Mouse (Mus musculus) midbrain, embryonic 15.5 days (tissue): ENCODE data around the gene A030003K21Rik. TPM values are rescaled to one million over a fixed set of nuclear protein-coding genes. Genes with fewer than 3 reads are reported as not detected.
"Not testable (repeated sequence)": the region's sequence is repeated elsewhere in the genome, so short reads cannot be mapped to it uniquely, and the experiment has no call there.

Experiments used
- ATAC-seq: fragments of 200-750 bp; cut with Nextera tagmentation; replicated peaks from 2 replicates; pipeline ENCODE4 v1.8.0; 2017; ENCODE audit warnings: moderate TSS enrichment
- H3K27ac ChIP-seq: fragments of 300-500 bp; sonication (generic); 2 replicates; pipeline ENCODE4 v1.5.1; 2015; ENCODE audit warnings: mild to moderate bottlenecking, inconsistent platforms
- H3K27me3 ChIP-seq: fragments of 300-500 bp; sonication (generic); replicated peaks from 2 replicates; pipeline ENCODE4 v1.6.1; 2015; ENCODE audit warnings: inconsistent platforms
- H3K36me3 ChIP-seq: fragments of 300-500 bp; sonication (generic); replicated peaks from 2 replicates; pipeline ENCODE4 v1.6.1; 2015; ENCODE audit warnings: inconsistent platforms
- H3K4me1 ChIP-seq: fragments of 300-500 bp; sonication (generic); 2 replicates; pipeline ENCODE4 v1.6.1; 2015; ENCODE audit warnings: inconsistent platforms
- H3K4me2 ChIP-seq: fragments of 300-500 bp; sonication (generic); 2 replicates; pipeline ENCODE4 v1.6.1; 2015; ENCODE audit warnings: inconsistent platforms, mild to moderate bottlenecking, moderate library complexity
- H3K4me3 ChIP-seq: fragments of 300-500 bp; sonication (generic); 2 replicates; pipeline ENCODE4 v1.5.1; 2015; ENCODE audit warnings: mild to moderate bottlenecking, inconsistent platforms
- H3K9ac ChIP-seq: fragments of 300-500 bp; sonication (generic); 2 replicates; pipeline ENCODE4 v1.6.1; 2015; ENCODE audit warnings: mild to moderate bottlenecking, inconsistent platforms
- H3K9me3 ChIP-seq: fragments of 300-500 bp; sonication (generic); 2 replicates; pipeline ENCODE4 v1.6.1; 2016; ENCODE audit warnings: inconsistent platforms
- WGBS: fragments of 180-500 bp; shearing (Covaris S2); methylation state at CpG from one replicate; pipeline ENCODE4 v1.1.7; 2015; ENCODE audit warnings: mixed read lengths; 5-methylcytosine and 5-hydroxymethylcytosine counted together
- polyA plus RNA-seq: library from polyadenylated mRNA; unstranded; fragments of >200 nt; fragmentation: Nextera tagmentation; extraction: Ambion mirVana; gene quantifications from 2 replicates; pipeline ENCODE4 v1.2.1, GENCODE M21; 2015

The A030003K21Rik gene
- polyA plus RNA-seq, 1 experiment from 2014 or later, result not detected

DNA sequence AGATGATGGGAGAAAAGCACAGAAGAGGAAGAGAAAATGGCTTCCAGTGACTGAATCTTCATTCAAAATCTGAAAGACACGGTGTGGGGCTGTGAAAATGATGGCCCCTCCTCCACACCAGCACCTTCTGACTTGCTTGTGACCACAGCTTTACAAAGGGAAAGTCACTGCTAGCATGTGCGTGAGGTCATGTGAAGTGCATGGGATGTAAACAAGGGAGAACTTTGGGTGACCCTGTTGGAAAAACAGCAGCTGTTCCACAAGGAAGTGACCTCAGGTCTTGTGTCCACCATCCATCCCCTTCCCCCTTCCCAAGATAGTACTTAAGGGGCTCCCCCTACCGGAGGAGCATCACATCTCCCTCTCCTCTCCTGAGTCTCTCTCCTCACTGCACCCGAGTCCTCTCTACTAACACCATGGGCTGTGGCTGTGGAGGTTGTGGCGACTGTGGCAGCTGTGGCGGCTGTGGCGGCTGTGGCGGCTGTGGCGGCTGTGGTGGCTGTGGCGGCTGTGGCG lies 16.7 kb upstream of the A030003K21Rik start, which contains the start of gene Gm47955:
Gene Gm47955 (plus strand): TSS at position 417 of the 516 bp plus-strand sequence.
- Histone ChIP-seq H3K4me1 (no peaks in the 10 kb centered on the region), H3K9me3 (no peaks in the 10 kb centered on the region), H3K4me3 (no peak within 1 kb of the TSS), H3K27ac (no peak within 1 kb of the TSS), H3K4me2 (no peak within 1 kb of the TSS), H3K27me3 (no peaks in the 10 kb centered on the region), H3K9ac (no peak within 1 kb of the TSS), H3K36me3 (no peaks in the 10 kb centered on the region)
- WGBS, result 92% methylated on average over 11 of the region's 11 CpGs
- no peak for ATAC-seq

DNA sequence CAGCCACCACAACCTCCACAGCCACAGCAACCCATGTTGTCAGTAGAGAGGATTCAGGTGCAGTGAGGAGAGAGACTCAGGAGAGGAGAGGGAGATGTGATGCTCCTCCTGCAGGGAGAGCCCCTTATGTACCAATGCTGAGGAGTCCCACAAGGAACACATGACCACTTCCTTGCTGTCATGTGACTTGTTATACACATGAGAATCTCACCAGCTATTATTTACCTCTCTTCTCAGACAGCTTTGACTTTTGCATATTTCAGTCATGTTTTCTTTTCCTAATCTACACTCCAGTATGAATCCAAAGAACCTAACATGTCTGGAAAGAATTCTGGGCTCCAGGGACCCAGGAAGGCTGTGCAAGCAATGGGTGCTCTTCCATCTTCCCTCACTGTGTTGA lies 12.7 kb upstream of the A030003K21Rik start, which contains the start of gene Gm7544:
Gene Gm7544 (minus strand): TSS at position 101 of the 400 bp plus-strand sequence.
- H3K4me1 ChIP-seq, ATAC-seq, H3K27ac ChIP-seq, H3K9me3 ChIP-seq, H3K9ac ChIP-seq, H3K4me3 ChIP-seq, H3K27me3 ChIP-seq, H3K4me2 ChIP-seq, H3K36me3 ChIP-seq: not testable (repeated sequence)

DNA sequence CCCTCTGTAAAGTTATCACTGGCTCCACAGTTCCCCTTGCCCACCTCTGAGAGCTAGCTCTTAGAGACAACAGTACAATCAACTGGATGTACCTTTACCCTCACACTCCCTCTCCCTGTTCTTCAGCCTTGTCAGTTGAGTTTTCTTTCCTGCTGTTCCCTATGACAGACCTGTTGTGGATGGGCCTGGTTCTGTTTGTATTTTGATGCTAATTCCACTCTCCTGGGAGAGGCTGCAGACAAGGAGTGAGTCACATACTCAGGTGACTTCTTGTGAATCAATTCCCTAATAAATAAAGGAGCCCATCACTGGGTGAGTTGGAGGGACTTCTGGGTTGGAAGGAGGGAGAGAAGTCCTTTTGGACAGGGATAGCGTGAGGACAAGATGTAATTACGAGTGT lies 5.4 kb upstream of the A030003K21Rik start:
- ATAC-seq, result no peak
- no peak overlapping the region for H3K9ac ChIP-seq

DNA sequence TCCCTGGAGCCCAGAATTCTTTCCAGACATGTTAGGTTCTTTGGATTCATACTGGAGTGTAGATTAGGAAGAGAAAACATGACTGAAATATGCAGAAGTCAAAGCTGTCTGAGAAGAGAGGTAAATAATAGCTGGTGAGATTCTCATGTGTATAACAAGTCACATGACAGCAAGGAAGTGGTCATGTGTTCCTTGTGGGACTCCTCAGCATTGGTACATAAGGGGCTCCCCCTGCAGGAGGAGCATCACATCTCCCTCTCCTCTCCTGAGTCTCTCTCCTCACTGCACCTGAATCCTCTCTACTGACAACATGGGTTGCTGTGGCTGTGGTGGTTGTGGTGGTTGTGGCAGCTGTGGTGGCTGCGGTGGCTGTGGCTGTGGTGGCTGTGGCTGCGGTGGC lies 2.8 kb upstream of the A030003K21Rik start:
- H3K9me3 ChIP-seq, H3K27ac ChIP-seq, H3K4me2 ChIP-seq, ATAC-seq, H3K27me3 ChIP-seq, H3K4me3 ChIP-seq, H3K4me1 ChIP-seq, H3K36me3 ChIP-seq, H3K9ac ChIP-seq: not testable (repeated sequence)
- WGBS, result 100% methylated on average over 2 of the region's 2 CpGs

More for the DNA sequence above, 5.4 kb upstream of the A030003K21Rik start:
- Histone ChIP-seq H3K4me3 (no peak overlapping the region), H3K27me3 (no peaks in the 10 kb centered on the region), H3K9me3 (no peaks in the 10 kb centered on the region), H3K4me2 (no peak overlapping the region), H3K4me1 (no peaks in the 10 kb centered on the region), H3K27ac (no peak overlapping the region), H3K36me3 (no peaks in the 10 kb centered on the region)
- 90% methylated on average over 2 of the region's 2 CpGs for WGBS

DNA sequence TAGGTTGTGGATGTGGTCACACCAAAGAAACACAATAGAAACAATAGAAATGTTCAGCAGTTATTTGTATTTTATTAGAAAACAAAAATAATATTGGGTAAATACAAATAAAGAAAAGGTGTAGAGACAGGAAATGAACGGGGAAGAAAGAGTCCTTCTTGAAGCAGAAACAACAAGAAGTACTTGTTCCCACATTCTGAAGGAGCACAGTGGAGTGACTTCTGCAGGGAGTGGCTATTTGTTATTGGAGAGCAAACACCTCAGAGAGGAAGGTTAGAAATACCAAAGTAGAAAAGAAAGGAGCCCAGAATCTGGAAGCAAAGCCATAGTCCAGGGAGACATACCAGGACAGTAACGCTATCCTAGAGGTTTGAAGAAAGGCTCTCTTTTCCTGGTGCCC lies 683 bp downstream of the A030003K21Rik start:
- H3K4me2 ChIP-seq, H3K27me3 ChIP-seq, H3K36me3 ChIP-seq, H3K4me3 ChIP-seq, H3K4me1 ChIP-seq, H3K9me3 ChIP-seq, H3K9ac ChIP-seq, ATAC-seq, H3K27ac ChIP-seq: not testable (repeated sequence)
- 99% methylated on average over 2 of the region's 2 CpGs for WGBS

DNA sequence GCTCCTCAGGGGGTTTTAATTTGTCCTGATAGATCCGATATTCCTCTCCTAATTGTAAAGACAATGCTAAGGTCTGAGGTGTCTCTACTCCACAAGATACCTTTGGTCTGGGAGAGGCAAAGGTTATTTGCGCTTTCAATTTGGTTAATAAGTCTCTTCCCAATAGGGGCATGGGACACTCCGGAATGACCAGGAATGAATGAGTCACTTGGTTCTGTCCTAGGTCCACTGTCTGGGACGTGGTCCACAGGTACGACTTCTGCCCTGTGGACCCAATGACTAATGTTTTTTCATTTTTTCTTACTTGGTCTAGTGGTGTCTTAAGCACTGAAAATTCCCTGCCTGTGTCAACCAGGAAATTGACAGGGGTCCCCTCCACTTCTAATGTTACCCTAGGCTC lies 4.5 kb downstream of the A030003K21Rik start:
- 92% methylated on average over 5 of the region's 5 CpGs for WGBS
- no peak for ATAC-seq

DNA sequence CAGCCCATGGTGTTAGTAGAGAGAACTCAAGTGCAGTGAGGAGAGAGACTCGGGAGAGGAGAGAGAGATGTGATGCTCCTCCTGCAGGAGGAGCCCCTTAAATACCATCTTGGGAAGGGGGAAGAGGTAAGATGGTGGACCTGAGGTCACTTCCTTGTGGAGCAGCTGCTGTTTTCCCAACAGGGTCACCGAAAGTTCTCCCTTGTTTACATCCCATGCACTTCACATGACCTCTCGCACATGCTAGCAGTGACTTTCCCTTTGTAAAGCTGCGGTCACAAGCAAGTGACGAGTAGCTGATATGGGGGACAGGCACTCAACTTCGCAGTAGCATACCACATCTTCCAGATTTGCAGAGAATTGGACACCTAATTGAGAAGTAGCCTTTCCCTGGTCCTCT lies 11.9 kb downstream of the A030003K21Rik start, which contains the start of gene Gm6217:
Gene Gm6217 (minus strand): TSS at position 74 of the 400 bp plus-strand sequence.
- not testable (repeated sequence) for H3K4me3 ChIP-seq, H3K36me3 ChIP-seq, H3K4me2 ChIP-seq, H3K9ac ChIP-seq, H3K27ac ChIP-seq, ATAC-seq, H3K9me3 ChIP-seq, H3K27me3 ChIP-seq, H3K4me1 ChIP-seq
- WGBS, result no CpG with 5 or more reads among the region's 6 CpGs

More for the DNA sequence above, 4.5 kb downstream of the A030003K21Rik start:
- Histone ChIP-seq H3K4me3 (no peak overlapping the region), H3K9ac (no peak overlapping the region), H3K36me3 (no peaks in the 10 kb centered on the region), H3K4me1 (no peaks in the 10 kb centered on the region), H3K9me3 (no peaks in the 10 kb centered on the region; the same call in 1 of the 2 replicates), H3K27me3 (no peaks in the 10 kb centered on the region), H3K27ac (no peak overlapping the region), H3K4me2 (no peak overlapping the region)

DNA sequence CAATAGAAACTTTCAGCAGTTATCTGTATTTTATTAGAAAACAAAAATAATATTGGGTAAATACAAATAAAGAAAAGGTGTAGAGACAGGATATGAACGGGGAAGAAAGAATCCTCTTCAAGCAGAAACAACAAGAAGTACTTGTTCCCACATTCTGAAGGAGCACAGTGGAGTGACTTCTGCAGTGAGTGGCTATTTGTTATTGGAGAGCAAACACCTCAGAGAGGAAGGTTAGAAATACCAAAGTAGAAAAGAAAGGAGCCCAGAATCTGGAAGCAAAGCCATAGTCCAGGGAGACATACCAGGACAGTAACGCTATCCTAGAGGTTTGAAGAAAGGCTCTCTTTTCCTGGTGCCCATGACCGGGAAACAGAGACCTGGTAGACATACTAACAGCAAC lies 12.6 kb downstream of the A030003K21Rik start:
- not testable (repeated sequence) for H3K9ac ChIP-seq, H3K27me3 ChIP-seq, H3K27ac ChIP-seq, H3K4me1 ChIP-seq, H3K4me2 ChIP-seq, H3K9me3 ChIP-seq, ATAC-seq, H3K4me3 ChIP-seq, H3K36me3 ChIP-seq
- 95% methylated on average over 3 of the region's 3 CpGs for WGBS

DNA sequence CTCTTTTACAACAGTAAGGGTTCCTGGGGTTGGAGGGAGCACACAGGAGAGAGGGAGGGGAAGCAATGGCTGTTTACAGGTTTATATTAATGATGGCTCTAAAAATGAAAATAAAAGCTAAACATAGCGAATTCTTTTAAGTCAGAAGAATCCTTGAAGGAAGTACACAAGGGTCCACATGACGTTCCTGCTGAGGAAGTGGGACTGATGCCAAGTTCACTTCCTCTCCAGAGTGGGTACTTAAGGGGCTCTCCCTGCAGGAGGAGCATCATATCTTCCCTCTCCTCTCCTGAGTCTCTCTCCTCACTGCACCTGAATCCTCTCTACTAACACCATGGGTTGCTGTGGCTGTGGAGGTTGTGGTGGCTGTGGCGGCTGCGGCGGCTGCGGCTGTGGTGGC lies 18.5 kb downstream of the A030003K21Rik start, which contains the start of gene A030014E15Rik:
Gene A030014E15Rik (plus strand): TSS at position 268 of the 400 bp plus-strand sequence.
- H3K9ac ChIP-seq, result no peak within 1 kb of the TSS
- no peak for ATAC-seq
- no peaks in the 10 kb centered on the region for H3K27me3 ChIP-seq
- H3K4me1 ChIP-seq, result no peaks in the 10 kb centered on the region
- WGBS, result 92% methylated on average over 6 of the region's 6 CpGs
- H3K27ac ChIP-seq, result no peak within 1 kb of the TSS
- H3K4me2 ChIP-seq, result no peak within 1 kb of the TSS
- H3K4me3 ChIP-seq, result no peak within 1 kb of the TSS
- no peaks in the 10 kb centered on the region for H3K36me3 ChIP-seq
- no peaks in the 10 kb centered on the region for H3K9me3 ChIP-seq

DNA sequence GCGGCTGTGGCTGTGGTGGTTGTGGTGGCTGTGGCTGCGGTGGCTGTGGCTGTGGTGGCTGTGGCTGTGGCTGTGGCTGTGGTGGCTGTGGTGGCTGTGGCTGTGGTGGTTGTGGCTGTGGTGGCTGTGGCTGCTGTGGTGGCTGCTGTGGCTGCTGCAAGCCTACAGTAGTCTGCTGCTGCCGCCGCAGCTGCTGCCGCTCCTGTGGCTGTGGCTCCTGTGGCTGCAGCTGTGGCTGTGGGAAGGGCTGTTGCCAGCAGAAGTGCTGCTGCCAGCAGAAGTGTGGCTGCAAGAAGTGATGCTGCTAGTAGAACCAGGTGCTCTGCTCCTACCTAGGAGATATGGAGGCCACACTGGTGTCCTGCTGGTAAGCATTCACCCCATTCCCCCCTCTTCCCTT lies 29.8 kb downstream of the A030003K21Rik start:
- not testable (repeated sequence) for H3K4me1 ChIP-seq, ATAC-seq, H3K36me3 ChIP-seq, H3K9ac ChIP-seq, H3K9me3 ChIP-seq, H3K27ac ChIP-seq, H3K4me3 ChIP-seq, H3K27me3 ChIP-seq, H3K4me2 ChIP-seq
- WGBS, result 96% methylated on average over 5 of the region's 5 CpGs

DNA sequence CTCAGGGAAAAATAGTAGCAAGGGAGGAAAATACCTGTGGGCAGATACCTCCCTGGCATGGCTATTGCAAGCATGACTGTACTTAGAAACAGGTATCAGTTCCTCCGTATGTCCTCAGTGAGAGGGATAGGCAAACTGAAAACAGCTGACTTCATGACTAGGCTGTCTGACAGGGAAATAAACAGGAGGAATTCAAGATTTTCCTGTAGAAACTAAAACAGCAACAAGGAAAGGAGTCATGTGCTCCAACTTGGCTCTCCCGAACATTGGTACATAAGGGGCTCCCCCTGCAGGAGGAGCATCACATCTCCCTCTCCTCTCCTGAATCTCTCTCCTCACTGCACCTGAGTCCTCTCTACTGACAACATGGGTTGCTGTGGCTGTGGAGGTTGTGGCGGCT lies 30.2 kb downstream of the A030003K21Rik start, which contains the start of gene A030005L19Rik:
Gene A030005L19Rik (plus strand): TSS at position 301 of the 400 bp plus-strand sequence.
- no peak for ATAC-seq
- Histone ChIP-seq H3K27me3 (no peaks in the 10 kb centered on the region), H3K4me3 (no peak within 1 kb of the TSS), H3K4me2 (no peak within 1 kb of the TSS), H3K9ac (no peak within 1 kb of the TSS), H3K27ac (no peak within 1 kb of the TSS), H3K9me3 (no peaks in the 10 kb centered on the region), H3K4me1 (no peaks in the 10 kb centered on the region), H3K36me3 (no peaks in the 10 kb centered on the region)
- 94% methylated on average over 3 of the region's 3 CpGs for WGBS

DNA sequence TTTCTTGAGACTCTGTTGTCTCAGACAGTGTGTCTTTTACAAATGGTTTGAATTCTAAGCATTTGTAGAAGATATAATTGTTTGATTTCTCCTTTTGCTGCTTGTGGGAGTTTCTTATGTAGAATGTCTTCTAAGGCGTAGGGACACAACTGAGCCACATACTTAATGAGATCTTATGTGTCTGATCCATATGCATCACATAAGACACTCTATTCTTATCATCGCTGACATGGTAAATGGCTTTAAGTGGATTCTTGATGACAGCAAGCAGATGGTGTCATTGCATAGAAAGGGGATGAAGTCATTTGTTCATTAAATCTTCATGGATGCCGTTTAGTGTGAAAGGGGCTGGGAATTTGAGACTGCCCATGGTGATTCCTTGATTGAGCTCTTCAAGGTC lies 37.3 kb downstream of the A030003K21Rik start:
- Histone ChIP-seq H3K9me3 (no peaks in the 10 kb centered on the region), H3K4me2 (no peak overlapping the region), H3K4me1 (no peaks in the 10 kb centered on the region), H3K4me3 (no peak overlapping the region), H3K27me3 (no peaks in the 10 kb centered on the region), H3K9ac (no peak overlapping the region), H3K27ac (no peak overlapping the region), H3K36me3 (peaks cover 7% of the 10 kb centered on the region; the same call in 1 of the 2 replicates)
- WGBS, result 32% methylated on average over 3 of the region's 3 CpGs
- ATAC-seq, result no peak

DNA sequence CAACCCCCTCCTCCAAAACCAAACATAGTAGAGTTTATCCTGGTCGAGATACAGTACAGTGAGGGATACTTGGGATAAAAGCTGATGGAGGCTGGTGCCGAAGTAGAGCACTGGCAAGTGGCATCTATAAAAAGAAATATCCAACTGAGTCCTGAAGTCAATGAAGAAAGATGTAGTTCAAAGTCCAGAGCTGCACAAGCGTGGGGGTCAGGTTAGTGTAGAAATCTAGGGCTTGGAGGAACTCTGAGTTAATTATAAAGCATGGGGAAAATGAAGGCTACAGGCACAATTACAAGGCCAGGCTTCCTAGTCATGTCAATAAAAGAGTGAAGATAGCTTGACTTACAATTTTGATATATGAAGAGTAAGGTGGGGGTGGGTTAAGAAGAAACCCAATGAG lies 42.0 kb downstream of the A030003K21Rik start:
- no peak overlapping the region for H3K9ac ChIP-seq
- H3K4me2 ChIP-seq, result no peak overlapping the region
- WGBS, result 96% methylated on average over 3 of the region's 3 CpGs
- no peaks in the 10 kb centered on the region for H3K27me3 ChIP-seq
- no peaks in the 10 kb centered on the region for H3K9me3 ChIP-seq
- H3K36me3 ChIP-seq, result peaks cover 9% of the 10 kb centered on the region; the same call in 1 of the 2 replicates
- H3K4me1 ChIP-seq, result no peaks in the 10 kb centered on the region
- ATAC-seq, result no peak
- H3K4me3 ChIP-seq, result no peak overlapping the region
- no peak overlapping the region for H3K27ac ChIP-seq
